Mouse (Mus musculus) G1E-ER4 (cell line): ENCODE measurements around the gene Dnajc24. TPM values are rescaled to one million over a fixed set of nuclear protein-coding genes. Genes with fewer than 3 reads are reported as not detected.

Experiments used
- GATA1 ChIP-seq: IDR thresholded peaks from one replicate; pipeline ENCODE4 v1.8.0; 2012; ENCODE audit warnings: low read length, inconsistent platforms
- polyA plus RNA-seq: library from polyadenylated mRNA; stranded (reverse); fragments of >175 nt; gene quantifications from 2 replicates; pipeline ENCODE4 v1.2.3, GENCODE M21; 2012

Dnajc24 gene
- polyA plus RNA-seq, 1 experiment = 37.2 TPM

- no peak for TF ChIP-seq GATA1
Measured at GRCm38 (mm10) chr2:105917623-105918346, 85.6 kb downstream of the Dnajc24 start.

Other genes starting within 250 kb of the Dnajc24 start
- 5.0 and 7.1 TPM in 2 replicates for gene Elp4, start 99.0 kb downstream of the Dnajc24 start, polyA plus RNA-seq
- 0.89 and 3.0 TPM in 2 replicates for gene Immp1l, start 98.9 kb downstream of the Dnajc24 start, polyA plus RNA-seq